Mouse (Mus musculus) small intestine, adult 2 months (tissue): ENCODE data around the gene Asb8.

Source experiments
- CTCF ChIP-seq: fragments of 200-500 bp; IDR thresholded peaks from 2 replicates; pipeline ENCODE4 v1.5.1; 2012; ENCODE audit warnings: low read depth, mild to moderate bottlenecking, control low read depth, inconsistent platforms, low read length, moderate library complexity, mixed read lengths; ENCODE audit not compliant: insufficient replicate concordance, insufficient read length; ENCODE audit errors: extremely low read depth
- POLR2A ChIP-seq: fragments of 200-500 bp; IDR thresholded peaks from 2 replicates; pipeline ENCODE4 v1.6.1; 2012; ENCODE audit warnings: low read depth, mild to moderate bottlenecking, control low read depth, inconsistent platforms, low read length, moderate library complexity

DNA sequence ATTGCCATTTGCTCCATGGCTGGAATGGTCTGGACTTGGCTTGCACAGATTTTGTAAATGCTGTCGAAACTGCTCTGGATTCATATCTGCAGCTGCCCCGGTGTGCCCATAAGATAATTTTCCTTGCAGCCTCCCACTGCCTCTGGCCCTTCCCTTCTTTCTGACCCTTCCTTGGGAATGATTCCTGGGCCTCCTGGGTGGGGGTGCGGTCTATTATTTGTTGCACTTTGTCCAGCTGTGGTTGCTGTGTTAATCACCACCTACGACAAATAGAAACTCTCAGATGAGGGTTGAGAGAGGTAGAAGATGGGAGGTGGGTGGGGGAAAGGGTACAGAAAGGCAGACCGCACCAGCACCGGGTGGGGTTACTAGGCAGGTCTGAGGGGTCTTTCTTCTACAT lies 58.2 kb downstream of the Asb8 start:
- TF ChIP-seq CTCF (no peak), POLR2A (no peak)
